ENCODE assay signal across 8 mouse cellular contexts in genomic region chr16:38197299-38197698, GRCm38 (mm10).
A peak's percentile ranks its signal among the peaks of the same experiment; 100 is the strongest.
DNase-seq lines count a peak whose midpoint lies in the region.

No protein-coding gene starts in this region.

- intact Hi-C loops in heart, postnatal 10 days (cut with DNase I): loop anchor here (2.0 to 10.0 kb wide), 5 partner anchors 106 to 1092 kb away; no protein-coding TSS in a partner anchor

- DNase-seq in adrenal gland, adult (ENCODE audit: inconsistent age in 2 of 2, low spot score in 1 of 2): peak; percentile 43 to 89
- no peak for DNase-seq in adrenal gland, adult 8-10 months
- DNase-seq in Muller cell, postnatal 12 days (ENCODE audit: inconsistent ontology term): peak; percentile 36
- peak; percentile 63 for DNase-seq in cerebellum, adult 9-11 months
- DNase-seq in heart, postnatal 10 days: peak; percentile 80 to 87
- DNase-seq in layer of hippocampus, adult 18-20 months (ENCODE audit: low spot score in 2 of 2): peak; percentile 52 to 84
- DNase-seq in lung, postnatal 36 days: peak; percentile 87
- peak; percentile 48 for DNase-seq in right cerebral cortex, postnatal 14 days
